In genomic region chr4:130915006-130915667, GRCm38 (mm10) we compare ENCODE assay signal across 13 mouse cellular contexts. TPM values are rescaled to one million over a fixed set of nuclear protein-coding genes. Genes with fewer than 3 reads are reported as not detected.
A peak's percentile ranks its signal among the peaks of the same experiment; 100 is the strongest.
DNase-seq lines count a peak whose midpoint lies in the region; ATAC-seq lines count a peak whose summit lies in the region.
"Had no signal": no experiment of that assay in that cellular context is flagged by ENCODE, and none has a peak within 500 bp of the region (broad histone marks: within the 10 kb centered on the region; RNA-seq: fewer than 3 reads in every experiment).

No protein-coding gene starts in this region.

- H3K9ac ChIP-seq in liver, embryonic 12.5 days = no peak overlapping the region; the same call in 1 of the 2 replicates
- H3K9ac ChIP-seq: lung, embryonic 15.5 days had no signal

- H3K4me1 ChIP-seq in megakaryocyte, embryonic 14.5 days = peaks cover 82% of the 10 kb centered on the region
- H3K4me1 ChIP-seq in liver, embryonic 12.5 days = peaks cover 81% of the 10 kb centered on the region

- peak; percentile 28 for DNase-seq in Muller cell, postnatal 12 days (ENCODE audit: inconsistent ontology term)
- DNase-seq in thymus, postnatal 36 days = peak; percentile 43 to 56
- DNase-seq in right cerebral cortex, postnatal 14 days = no peak
- DNase-seq in urinary bladder, postnatal 4 days (ENCODE audit: low spot score in 2 of 2) = no peak
- DNase-seq: embryo, embryonic 11 days; kidney, postnatal 10 days had no signal

- H3K4me3 ChIP-seq in megakaryocyte, embryonic 14.5 days (replicated peaks) = peak overlapping the region; percentile 97
- peak overlapping the region; percentile 39 for H3K4me3 ChIP-seq in liver, embryonic 12.5 days
- H3K4me3 ChIP-seq: left cerebral cortex, adult 2 months; lung, embryonic 15.5 days had no signal

- no peaks in the 10 kb centered on the region for H3K27me3 ChIP-seq in megakaryocyte, embryonic 14.5 days (replicated peaks)
- H3K27me3 ChIP-seq in liver, embryonic 12.5 days (replicated peaks) = no peaks in the 10 kb centered on the region
- H3K27me3 ChIP-seq: lung, embryonic 15.5 days had no signal

- H3K9me3 ChIP-seq in megakaryocyte, embryonic 14.5 days = no peaks in the 10 kb centered on the region
- no peaks in the 10 kb centered on the region for H3K9me3 ChIP-seq in liver, embryonic 12.5 days (replicated peaks)
- H3K9me3 ChIP-seq: lung, embryonic 15.5 days had no signal

- no peak overlapping the region for H3K27ac ChIP-seq in liver, embryonic 12.5 days
- H3K27ac ChIP-seq: left cerebral cortex, adult 2 months; lung, embryonic 15.5 days had no signal

- H3K36me3 ChIP-seq in megakaryocyte, embryonic 14.5 days (replicated peaks; ENCODE audit: low read length) = peaks cover 57% of the 10 kb centered on the region
- H3K36me3 ChIP-seq in liver, embryonic 12.5 days = no peaks in the 10 kb centered on the region
- H3K36me3 ChIP-seq: lung, embryonic 15.5 days had no signal

- no peak for ATAC-seq in megakaryocyte, adult 5-6 weeks (ENCODE audit: poor library complexity, severe bottlenecking)
- no peak for ATAC-seq in liver, embryonic 12.5 days

- H3K4me2 ChIP-seq in liver, embryonic 12.5 days = peak overlapping the region; percentile 39
- H3K4me2 ChIP-seq: lung, embryonic 15.5 days had no signal

- WGBS in liver, embryonic 12.5 days (ENCODE audit: insufficient replicate concordance) = 32% methylated on average over 12 of the region's 12 CpGs

RNA-seq across cellular contexts. Expression of gene Laptm5, which starts 2.2 kb away (rescaled TPM):
- 2,077 and 24,581 TPM in 2 replicates for polyA plus RNA-seq in megakaryocyte, embryonic 14.5 days (2012; ENCODE audit: insufficient read depth, low replicate concordance)
- 1,039 and 1,095 TPM in 2 replicates for total RNA-seq in megakaryocyte, adult 5-6 weeks (2015)
- total RNA-seq in megakaryocyte, adult 5-6 weeks (2017) = 312 and 362 TPM in 2 replicates
- 61.1 and 64.3 TPM in 2 replicates for polyA plus RNA-seq in liver, embryonic 12.5 days (2016; fragmentation: Nextera tagmentation; extraction: Ambion mirVana)

RNA-seq across cellular contexts. Expression of gene Matn1, which starts 29.0 kb away (rescaled TPM):
- 1.1 and 4.1 TPM in 2 replicates for polyA plus RNA-seq in megakaryocyte, embryonic 14.5 days (2012; ENCODE audit: insufficient read depth, low replicate concordance)
- total RNA-seq in megakaryocyte, adult 5-6 weeks (2015) = not detected in 2 replicates
- total RNA-seq in megakaryocyte, adult 5-6 weeks (2017) = not detected in 2 replicates
- 0.12 and 0.17 TPM in 2 replicates for polyA plus RNA-seq in liver, embryonic 12.5 days (2016; fragmentation: Nextera tagmentation; extraction: Ambion mirVana)
- total RNA-seq: gastrocnemius, adult 8-10 months; hematopoietic stem cell, adult 5-6 weeks had no signal

Comparison
In these comparisons a context has a peak if more than half of its experiments do, and no peak if none do; other contexts are left out.
1. DNase-seq: peak in Muller cell, postnatal 12 days (single experiment) and thymus, postnatal 36 days (2 of 2); none in right cerebral cortex, postnatal 14 days (single experiment) and urinary bladder, postnatal 4 days (0 of 2).
2. RNA of gene Laptm5, which starts 2.2 kb away (polyA plus RNA-seq): 2,077 to 24,581 TPM in megakaryocyte, embryonic 14.5 days; 61.1 to 64.3 TPM in liver, embryonic 12.5 days; every median in the first group is over 10 times any median in the second.